Comparison of ENCODE assay signal across 24 mouse cellular contexts in genomic region chr10:70091876-70092462, GRCm38 (mm10).
"Had no signal": no experiment of that assay in that cellular context is flagged by ENCODE, and none has a peak within 500 bp of the region (broad histone marks: within the 10 kb centered on the region; RNA-seq: fewer than 3 reads in every experiment).

No protein-coding gene starts in this region.

- H3K9ac ChIP-seq: heart, embryonic 12.5 days; hindbrain, embryonic 12.5 days; hindbrain, embryonic 14.5 days; limb, embryonic 12.5 days; liver, embryonic 13.5 days; liver, embryonic 15.5 days; liver, postnatal 0 days had no signal

- H3K4me3 ChIP-seq: gastrocnemius, adult 2 months; heart, embryonic 10.5 days; heart, embryonic 12.5 days; hindbrain, embryonic 10.5 days; hindbrain, embryonic 12.5 days; layer of hippocampus, adult 2 months; left cerebral cortex, adult 2 months; limb, embryonic 10.5 days; limb, embryonic 12.5 days; liver, embryonic 13.5 days; liver, embryonic 15.5 days had no signal

- H3K36me3 ChIP-seq: heart, embryonic 10.5 days; heart, embryonic 12.5 days; hindbrain, embryonic 10.5 days; hindbrain, embryonic 12.5 days; limb, embryonic 10.5 days; limb, embryonic 12.5 days; liver, embryonic 13.5 days; liver, embryonic 15.5 days had no signal

- H3K9me3 ChIP-seq: heart, embryonic 10.5 days; limb, embryonic 10.5 days; liver, embryonic 15.5 days had no signal

- DNase-seq: gastrocnemius, adult 2 months; gastrocnemius, postnatal 10 days; gastrocnemius, postnatal 25 days; heart, adult 18-20 months; heart, postnatal 10 days; heart, postnatal 4 days; kidney, adult 18-20 months; kidney, adult 8-10 months; kidney, postnatal 10 days; kidney, postnatal 25 days; kidney, postnatal 4 days; liver; liver, embryonic 13.5 days; liver, postnatal 0 days had no signal

- H3K27ac ChIP-seq: gastrocnemius, adult 2 months; heart, embryonic 10.5 days; hindbrain, embryonic 10.5 days; hindbrain, embryonic 12.5 days; hindbrain, embryonic 14.5 days; layer of hippocampus, adult 2 months; left cerebral cortex, adult 2 months; limb, embryonic 10.5 days; limb, embryonic 12.5 days; liver, embryonic 13.5 days; liver, embryonic 15.5 days had no signal

- H3K27me3 ChIP-seq: heart, embryonic 12.5 days; hindbrain, embryonic 12.5 days; limb, embryonic 12.5 days; liver, embryonic 13.5 days; liver, embryonic 15.5 days had no signal
